Comparison of ENCODE assay signal across 9 mouse cellular contexts in genomic region chr10:91883155-91883554, GRCm38 (mm10).
DNase-seq lines count a peak whose midpoint lies in the region; ATAC-seq and TF ChIP-seq lines count a peak whose summit lies in the region.
"Had no signal": no experiment of that assay in that cellular context is flagged by ENCODE, and none has a peak within 500 bp of the region (broad histone marks: within the 10 kb centered on the region; RNA-seq: fewer than 3 reads in every experiment).

No protein-coding gene starts in this region.

- peak; percentile 4 to 43 for DNase-seq in adrenal gland, adult (ENCODE audit: inconsistent age in 2 of 2, low spot score in 1 of 2)
- DNase-seq in adrenal gland, adult 8-10 months, result no peak
- DNase-seq in left cerebral cortex, adult 2 months (ENCODE audit: extremely low spot score in 1 of 2, low spot score in 2 of 2), result no peak
- no peak for DNase-seq in left cerebral cortex, adult 18-20 months (ENCODE audit: low spot score in 2 of 2)
- peak; percentile 73 for DNase-seq in R1 (ENCODE audit: low read depth, low spot score)
- DNase-seq in limb, embryonic 11.5 days (ENCODE audit: low spot score), result peak; percentile 65
- DNase-seq in layer of hippocampus, adult 9-11 months, result no peak

- no peaks in the 10 kb centered on the region for H3K36me3 ChIP-seq in limb, embryonic 11.5 days (ENCODE audit: control insufficient read depth, insufficient read depth, low read length)
- no peaks in the 10 kb centered on the region for H3K36me3 ChIP-seq in intestine, embryonic 16.5 days (ENCODE audit: control insufficient read depth, insufficient read depth, low read length)

- H3K27me3 ChIP-seq in limb, embryonic 11.5 days (ENCODE audit: control insufficient read depth, insufficient read depth, low read length), result no peaks in the 10 kb centered on the region
- H3K27me3 ChIP-seq in intestine, embryonic 16.5 days (replicated peaks; ENCODE audit: control insufficient read depth, insufficient read depth, low read length), result no peaks in the 10 kb centered on the region
- H3K27me3 ChIP-seq: megakaryocyte, embryonic 14.5 days had no signal

- H3K9ac ChIP-seq in limb, embryonic 11.5 days (ENCODE audit: low read length), result no peak overlapping the region
- no peak overlapping the region for H3K9ac ChIP-seq in intestine, embryonic 16.5 days (ENCODE audit: low read depth, low read length)

- peak; percentile 47 for TF ChIP-seq CTCF in left cerebral cortex, adult 2 months (IDR thresholded peaks at IDR 0.05)

- no peaks in the 10 kb centered on the region for H3K9me3 ChIP-seq in limb, embryonic 11.5 days (ENCODE audit: control insufficient read depth, low read length)
- no peaks in the 10 kb centered on the region for H3K9me3 ChIP-seq in intestine, embryonic 16.5 days (ENCODE audit: control insufficient read depth, low read length)

- no peak overlapping the region for H3K4me2 ChIP-seq in limb, embryonic 11.5 days (ENCODE audit: low read depth, severe bottlenecking)
- H3K4me2 ChIP-seq in intestine, embryonic 16.5 days (ENCODE audit: low read depth, low read length), result no peak overlapping the region

- no peak for ATAC-seq in limb, embryonic 11.5 days (ENCODE audit: insufficient number of reproducible peaks, low FRiP score, low TSS enrichment, low read depth)
- no peak for ATAC-seq in intestine, embryonic 16.5 days

- no peak overlapping the region for H3K4me3 ChIP-seq in left cerebral cortex, adult 2 months
- H3K4me3 ChIP-seq in limb, embryonic 11.5 days (ENCODE audit: low read depth, low read length), result no peak overlapping the region
- no peak overlapping the region for H3K4me3 ChIP-seq in intestine, embryonic 16.5 days (ENCODE audit: low read length)
- H3K4me3 ChIP-seq: megakaryocyte, embryonic 14.5 days had no signal

- WGBS in limb, embryonic 11.5 days, result 58% methylated on average over 5 of the region's 5 CpGs
- 71% methylated on average over 5 of the region's 5 CpGs for WGBS in intestine, embryonic 16.5 days

- intact Hi-C loops in left cerebral cortex, adult 2 months (cut with DNase I), result no loop called here

- no peaks in the 10 kb centered on the region for H3K4me1 ChIP-seq in limb, embryonic 11.5 days (ENCODE audit: control insufficient read depth, insufficient read depth, low read length)
- H3K4me1 ChIP-seq in intestine, embryonic 16.5 days (ENCODE audit: control insufficient read depth, insufficient read depth, low read length), result no peaks in the 10 kb centered on the region
- H3K4me1 ChIP-seq: megakaryocyte, embryonic 14.5 days had no signal

- H3K27ac ChIP-seq in left cerebral cortex, adult 2 months, result no peak overlapping the region
- H3K27ac ChIP-seq in limb, embryonic 11.5 days (replicated peaks; ENCODE audit: low read depth, low read length), result no peak overlapping the region
- no peak overlapping the region for H3K27ac ChIP-seq in intestine, embryonic 16.5 days (ENCODE audit: low read length)

Comparison
In these comparisons a context has a peak if more than half of its experiments do, and no peak if none do; other contexts are left out.
1. DNase-seq: peak in adrenal gland, adult (2 of 2), R1 (single experiment) and limb, embryonic 11.5 days (single experiment); none in adrenal gland, adult 8-10 months (single experiment), left cerebral cortex, adult 2 months (0 of 2), left cerebral cortex, adult 18-20 months (0 of 2) and layer of hippocampus, adult 9-11 months (single experiment).